Mouse (Mus musculus) E14TG2a.4 (cell line): ENCODE measurements around the gene Vkorc1l1.

Experiments
- CTCF ChIP-seq: conservative IDR thresholded peaks from 2 replicates; pipeline ENCODE4 v1.5.1; 2014; ENCODE audit warnings: low read length
- NANOG ChIP-seq: IDR thresholded peaks from 2 replicates; pipeline ENCODE4 v1.6.1; 2014; ENCODE audit warnings: borderline replicate concordance, low read length, mixed read lengths
- POU5F1 ChIP-seq: IDR thresholded peaks from 2 replicates; pipeline ENCODE4 v1.6.1; 2014; ENCODE audit warnings: low read length, borderline replicate concordance

DNA sequence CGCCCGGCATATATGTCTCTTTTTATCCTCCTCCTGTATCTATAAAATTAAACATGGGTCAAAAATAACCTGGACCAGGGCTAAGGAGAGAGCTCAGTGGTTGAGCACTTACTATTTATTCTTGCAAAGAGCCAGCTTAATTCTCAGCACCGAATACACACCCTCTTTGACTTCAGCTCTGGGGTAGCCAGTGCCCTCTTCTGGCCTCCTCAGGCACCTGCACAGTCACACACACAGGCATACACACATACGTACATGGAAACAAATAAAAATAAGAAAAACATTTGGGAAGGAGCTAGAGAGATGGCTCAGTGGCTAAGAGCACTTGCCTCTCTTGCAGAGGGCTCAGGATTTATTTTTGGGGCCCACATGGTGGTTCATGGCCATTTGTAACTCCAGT, 19.8 kb upstream of the Vkorc1l1 start:
- peak; percentile 67 for TF ChIP-seq CTCF
- TF ChIP-seq POU5F1 = no peak
- TF ChIP-seq NANOG = no peak
